In genomic region chr14:87537127-87537819, GRCm38 (mm10) we compare ENCODE assay signal across 16 mouse cellular contexts.
DNase-seq lines count a peak whose midpoint lies in the region; ATAC-seq and TF ChIP-seq lines count a peak whose summit lies in the region.
"Had no signal": no experiment of that assay in that cellular context is flagged by ENCODE, and none has a peak within 500 bp of the region (broad histone marks: within the 10 kb centered on the region; RNA-seq: fewer than 3 reads in every experiment).

No protein-coding gene starts in this region.

- no peak overlapping the region for H3K4me3 ChIP-seq in heart, adult 2 months
- no peak overlapping the region for H3K4me3 ChIP-seq in midbrain, embryonic 11.5 days (ENCODE audit: low read depth, low read length)
- no peak overlapping the region for H3K4me3 ChIP-seq in midbrain, embryonic 10.5 days
- no peak overlapping the region for H3K4me3 ChIP-seq in midbrain, postnatal 0 days (ENCODE audit: low read depth, low read length)
- H3K4me3 ChIP-seq: embryonic facial prominence, embryonic 15.5 days; heart, embryonic 15.5 days; hindbrain, embryonic 15.5 days had no signal

- 92% methylated on average over 4 of the region's 4 CpGs for WGBS in heart, adult 2 months
- WGBS in midbrain, embryonic 11.5 days = 86% methylated on average over 4 of the region's 4 CpGs
- WGBS in midbrain, embryonic 10.5 days = 90% methylated on average over 4 of the region's 4 CpGs
- 63% methylated on average over 4 of the region's 4 CpGs for WGBS in midbrain, postnatal 0 days

- H3K4me1 ChIP-seq in heart, adult 2 months (ENCODE audit: control insufficient read depth, insufficient read depth, low read length) = no peaks in the 10 kb centered on the region
- no peaks in the 10 kb centered on the region for H3K4me1 ChIP-seq in midbrain, embryonic 11.5 days (ENCODE audit: control insufficient read depth, insufficient read depth, low read length)
- no peaks in the 10 kb centered on the region for H3K4me1 ChIP-seq in midbrain, embryonic 10.5 days
- no peaks in the 10 kb centered on the region for H3K4me1 ChIP-seq in midbrain, postnatal 0 days (ENCODE audit: insufficient read depth, low read length)
- H3K4me1 ChIP-seq: embryonic facial prominence, embryonic 15.5 days; heart, embryonic 15.5 days; hindbrain, embryonic 15.5 days had no signal

- H3K9me3 ChIP-seq in midbrain, embryonic 11.5 days (ENCODE audit: control insufficient read depth, low read length) = no peaks in the 10 kb centered on the region
- H3K9me3 ChIP-seq in midbrain, embryonic 10.5 days (replicated peaks) = no peaks in the 10 kb centered on the region
- no peaks in the 10 kb centered on the region for H3K9me3 ChIP-seq in midbrain, postnatal 0 days (ENCODE audit: low read length)
- H3K9me3 ChIP-seq: embryonic facial prominence, embryonic 15.5 days; heart, embryonic 15.5 days; hindbrain, embryonic 15.5 days had no signal

- H3K9ac ChIP-seq in heart, adult 2 months (ENCODE audit: low read depth, low read length) = no peak overlapping the region
- H3K9ac ChIP-seq in midbrain, embryonic 11.5 days (ENCODE audit: low read length) = no peak overlapping the region
- no peak overlapping the region for H3K9ac ChIP-seq in midbrain, postnatal 0 days (replicated peaks; ENCODE audit: low read length, poor library complexity, severe bottlenecking)
- H3K9ac ChIP-seq: embryonic facial prominence, embryonic 15.5 days; forebrain, postnatal 0 days; heart, embryonic 15.5 days; hindbrain, embryonic 15.5 days had no signal

- TF ChIP-seq CTCF in heart, adult 2 months (IDR thresholded peaks at IDR 0.05) = peak; percentile 48
- TF ChIP-seq CTCF in midbrain, postnatal 0 days (IDR thresholded peaks at IDR 0.05) = peak; percentile 30

- DNase-seq in heart, adult 2 months = no peak
- no peak for DNase-seq in heart, adult 9 months (ENCODE audit: low spot score in 2 of 2)
- peak; percentile 35 for DNase-seq in midbrain, embryonic 11.5 days (ENCODE audit: low spot score, missing footprints)
- no peak for DNase-seq in midbrain, embryonic 10.5 days (ENCODE audit: low spot score)
- DNase-seq in midbrain, postnatal 0 days (ENCODE audit: low spot score) = no peak
- no peak for DNase-seq in adrenal gland, postnatal 10 days
- DNase-seq in adrenal gland, adult 8-10 months = no peak
- DNase-seq: adrenal gland, postnatal 25 days; forebrain, postnatal 0 days; gastrocnemius, postnatal 25 days; right cerebral cortex, postnatal 4 days had no signal

- no peak for TF ChIP-seq POLR2A in heart, adult 2 months (IDR thresholded peaks at IDR 0.05; ENCODE audit: insufficient read depth, low read depth, low read length)

- no peak overlapping the region for H3K4me2 ChIP-seq in midbrain, embryonic 11.5 days
- no peak overlapping the region for H3K4me2 ChIP-seq in midbrain, postnatal 0 days (ENCODE audit: low read depth, low read length, poor library complexity, severe bottlenecking)
- H3K4me2 ChIP-seq: embryonic facial prominence, embryonic 15.5 days; heart, embryonic 15.5 days; hindbrain, embryonic 15.5 days; liver, embryonic 11.5 days had no signal

- H3K27me3 ChIP-seq in heart, adult 2 months (ENCODE audit: control insufficient read depth, insufficient read depth, low read length) = no peaks in the 10 kb centered on the region
- H3K27me3 ChIP-seq in midbrain, embryonic 11.5 days (ENCODE audit: control insufficient read depth, insufficient read depth, low read length) = no peaks in the 10 kb centered on the region
- no peaks in the 10 kb centered on the region for H3K27me3 ChIP-seq in midbrain, embryonic 10.5 days (ENCODE audit: low read depth, poor library complexity, severe bottlenecking)
- H3K27me3 ChIP-seq in midbrain, postnatal 0 days (ENCODE audit: insufficient read depth, low read length) = no peaks in the 10 kb centered on the region
- H3K27me3 ChIP-seq: embryonic facial prominence, embryonic 15.5 days; heart, embryonic 15.5 days; hindbrain, embryonic 15.5 days had no signal

- H3K36me3 ChIP-seq in heart, adult 2 months (ENCODE audit: control insufficient read depth, insufficient read depth, low read length) = no peaks in the 10 kb centered on the region
- H3K36me3 ChIP-seq in midbrain, embryonic 11.5 days (ENCODE audit: control insufficient read depth, insufficient read depth, low read length) = no peaks in the 10 kb centered on the region; the same call in 1 of the 2 replicates
- H3K36me3 ChIP-seq in midbrain, embryonic 10.5 days = peaks cover 8% of the 10 kb centered on the region
- H3K36me3 ChIP-seq in midbrain, postnatal 0 days (ENCODE audit: insufficient read depth, low read length) = no peaks in the 10 kb centered on the region
- H3K36me3 ChIP-seq: heart, embryonic 15.5 days; hindbrain, embryonic 15.5 days had no signal

- H3K79me2 ChIP-seq in heart, adult 2 months (replicated peaks; ENCODE audit: control insufficient read depth, insufficient read depth, low read length) = no peaks in the 10 kb centered on the region

- intact Hi-C loops in heart, adult 2 months (cut with DNase I) = no loop called here

- ATAC-seq in midbrain, embryonic 11.5 days (ENCODE audit: low FRiP score) = no peak; the same call in 1 of the 2 replicates
- peak; percentile 63 for ATAC-seq in activated CD4-positive, CD25-positive, alpha-beta regulatory T cell, adult 4 months
- 0 out of 2 replicates have a peak, but pooled peaks have one; percentile 60 for ATAC-seq in midbrain, postnatal 0 days (ENCODE audit: low FRiP score)
- ATAC-seq: forebrain, postnatal 0 days had no signal

- no peak for TF ChIP-seq EP300 in heart, adult 2 months (IDR thresholded peaks at IDR 0.05; ENCODE audit: insufficient read depth, low read depth, low read length)

- H3K27ac ChIP-seq in heart, adult 2 months = no peak overlapping the region
- H3K27ac ChIP-seq in midbrain, embryonic 11.5 days (ENCODE audit: low read depth, low read length) = no peak overlapping the region
- H3K27ac ChIP-seq in midbrain, embryonic 10.5 days (replicated peaks) = no peak overlapping the region
- no peak overlapping the region for H3K27ac ChIP-seq in midbrain, postnatal 0 days (ENCODE audit: low read depth, low read length)
- H3K27ac ChIP-seq: embryonic facial prominence, embryonic 15.5 days; heart, embryonic 15.5 days; hindbrain, embryonic 15.5 days had no signal
